Mouse (Mus musculus): ENCODE data around the gene Coro2b. TPM values are rescaled to one million over a fixed set of nuclear protein-coding genes. Genes with fewer than 3 reads are reported as not detected.
A peak's percentile ranks its signal among the peaks of the same experiment; 100 is the strongest.

Coro2b gene
- polyA plus RNA-seq, 1 experiment from 2014 or later: 26.2 TPM

DNA sequence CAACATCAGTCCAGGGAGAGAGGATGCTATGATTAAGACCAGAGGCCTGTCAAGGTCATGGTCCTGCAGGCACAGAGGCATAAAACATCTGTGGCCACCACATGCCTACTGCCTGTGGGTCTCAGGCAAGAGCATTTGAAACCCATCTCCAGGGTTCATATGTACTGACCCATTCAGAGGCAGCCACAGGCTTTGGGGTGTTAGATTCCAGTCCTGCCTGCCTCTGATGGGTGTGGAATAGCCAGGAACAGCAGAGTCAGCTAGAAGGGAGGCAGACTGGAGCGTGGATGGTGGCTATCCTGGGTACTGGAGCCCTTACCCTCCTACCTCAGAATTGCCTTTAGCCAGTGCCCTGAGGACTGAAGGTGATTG, 69.4 kb downstream of the Coro2b start:
- no peak for TF ChIP-seq CTCF (IDR thresholded peaks at IDR 0.05; ENCODE audit: low read depth)
- Histone ChIP-seq H3K36me3 (ENCODE audit: insufficient read depth) (no peaks in the 10 kb centered on the region), H3K4me2 (no peak overlapping the region), H3K4me3 (ENCODE audit: low read depth, low read length) (no peak overlapping the region), H3K4me1 (ENCODE audit: insufficient read depth) (no peaks in the 10 kb centered on the region), H3K9ac (no peak overlapping the region), H3K27ac (ENCODE audit: low read depth) (no peak overlapping the region), H3K27me3 (ENCODE audit: insufficient read depth, low read length) (no peaks in the 10 kb centered on the region), H3K9me3 (ENCODE audit: low read depth, low read length) (no peaks in the 10 kb centered on the region)
- ATAC-seq (ENCODE audit: insufficient read depth) (no peak), DNase-seq (no peak)
- 78% methylated on average over 1 of the region's 1 CpGs for WGBS

DNA sequence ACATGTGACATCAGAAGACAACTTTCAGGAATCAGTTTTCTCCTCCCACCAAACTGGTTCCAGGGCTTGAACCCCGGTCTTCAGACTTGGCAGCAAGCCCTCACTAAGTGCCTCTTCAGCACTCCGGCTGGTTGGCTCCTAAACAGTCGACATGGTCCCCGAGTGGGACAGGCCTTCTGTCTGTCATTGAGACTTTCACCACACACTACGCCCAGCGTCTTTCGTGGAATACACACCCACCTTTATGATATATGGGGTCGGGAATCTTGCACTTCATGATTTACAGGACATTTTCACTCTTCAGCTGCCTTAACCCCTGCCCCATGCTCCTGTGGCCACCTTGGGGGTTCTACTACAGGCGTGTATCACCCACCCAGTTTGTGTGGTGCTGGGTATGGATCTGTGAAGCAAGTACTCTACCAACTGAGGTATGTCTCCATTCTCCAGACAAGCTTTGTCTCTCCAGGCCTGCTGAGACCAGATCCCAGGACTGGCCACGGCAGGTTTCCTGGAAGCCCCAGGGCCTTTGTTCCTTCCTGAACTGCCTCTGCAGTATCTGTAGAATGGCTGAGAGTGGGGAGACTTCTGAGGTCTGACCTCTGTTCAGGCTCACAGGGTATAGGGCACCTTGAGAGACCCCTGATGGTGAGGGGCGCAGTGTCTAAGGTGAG, 70.0 kb downstream of the Coro2b start:
- no peak overlapping the region for H3K9ac ChIP-seq
- no peak for ATAC-seq (ENCODE audit: insufficient read depth)
- WGBS: 70% methylated on average over 11 of the region's 11 CpGs

GRCm38 (mm10) chr9:62466053-62466452, 70.8 kb downstream of the Coro2b start:
- no peak for TF ChIP-seq CTCF (IDR thresholded peaks at IDR 0.05; ENCODE audit: low read depth)
- H3K27me3 ChIP-seq (ENCODE audit: insufficient read depth, low read length): no peaks in the 10 kb centered on the region

More for the DNA sequence above, 70.0 kb downstream of the Coro2b start:
- no peak overlapping the region for H3K27ac ChIP-seq (ENCODE audit: low read depth)
- no peaks in the 10 kb centered on the region for H3K27me3 ChIP-seq (ENCODE audit: insufficient read depth, low read length)
- H3K4me3 ChIP-seq (ENCODE audit: low read depth, low read length): no peak overlapping the region
- no peak for TF ChIP-seq CTCF (IDR thresholded peaks at IDR 0.05; ENCODE audit: low read depth)
- H3K36me3 ChIP-seq (ENCODE audit: insufficient read depth): no peaks in the 10 kb centered on the region
- H3K9me3 ChIP-seq (ENCODE audit: low read depth, low read length): no peaks in the 10 kb centered on the region
- H3K4me1 ChIP-seq (ENCODE audit: insufficient read depth): no peaks in the 10 kb centered on the region
- no peak for DNase-seq
- H3K4me2 ChIP-seq: no peak overlapping the region

GRCm38 (mm10) chr9:62464727-62465126, 72.1 kb downstream of the Coro2b start:
- H3K36me3 ChIP-seq (ENCODE audit: insufficient read depth): no peaks in the 10 kb centered on the region
- no peaks in the 10 kb centered on the region for H3K27me3 ChIP-seq (ENCODE audit: insufficient read depth, low read length)
- H3K9ac ChIP-seq: no peak overlapping the region
- no peak for TF ChIP-seq CTCF (IDR thresholded peaks at IDR 0.05; ENCODE audit: low read depth)
- H3K9me3 ChIP-seq (ENCODE audit: low read depth, low read length): no peaks in the 10 kb centered on the region
- no peak overlapping the region for H3K27ac ChIP-seq (ENCODE audit: low read depth)
- WGBS: 76% methylated on average over 10 of the region's 10 CpGs
- no peaks in the 10 kb centered on the region for H3K4me1 ChIP-seq (ENCODE audit: insufficient read depth)
- DNase-seq (no peak), ATAC-seq (ENCODE audit: insufficient read depth) (no peak)
- H3K4me2 ChIP-seq: no peak overlapping the region
- no peak overlapping the region for H3K4me3 ChIP-seq (ENCODE audit: low read depth, low read length)

More at GRCm38 (mm10) chr9:62466053-62466452, 70.8 kb downstream of the Coro2b start:
- H3K9me3 ChIP-seq (ENCODE audit: low read depth, low read length): no peaks in the 10 kb centered on the region
- WGBS: 65% methylated on average over 8 of the region's 8 CpGs
- ATAC-seq (ENCODE audit: insufficient read depth) (0 out of 2 replicates have a peak, but pooled peaks have one; percentile 32), DNase-seq (no peak)
- H3K4me3 ChIP-seq (ENCODE audit: low read depth, low read length): no peak overlapping the region
- no peak overlapping the region for H3K9ac ChIP-seq
- H3K27ac ChIP-seq (ENCODE audit: low read depth): no peak overlapping the region
- H3K4me1 ChIP-seq (ENCODE audit: insufficient read depth): no peaks in the 10 kb centered on the region
- H3K36me3 ChIP-seq (ENCODE audit: insufficient read depth): no peaks in the 10 kb centered on the region
- no peak overlapping the region for H3K4me2 ChIP-seq

DNA sequence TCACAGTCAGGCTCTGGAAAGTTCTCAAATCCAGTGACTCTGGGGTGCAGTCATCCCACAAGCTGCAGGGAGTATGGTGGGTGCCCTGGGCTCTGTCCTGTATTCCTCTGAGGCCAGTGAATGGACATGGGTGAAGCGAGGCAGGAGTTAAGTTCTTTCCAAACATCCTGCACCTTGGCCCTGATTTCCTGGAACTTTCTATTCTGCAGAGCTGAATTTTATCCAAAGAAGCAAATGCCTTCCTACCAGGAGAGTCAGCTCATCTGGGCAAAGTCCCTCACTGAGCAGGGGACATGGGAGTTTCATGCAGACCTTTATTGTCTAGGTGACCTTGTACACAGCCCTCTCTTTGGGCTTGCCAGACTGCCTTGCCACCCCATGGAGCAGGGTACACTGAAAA, 75.1 kb downstream of the Coro2b start:
- WGBS: 64% methylated on average over 1 of the region's 1 CpGs
- Histone ChIP-seq H3K9me3 (ENCODE audit: low read depth, low read length) (no peaks in the 10 kb centered on the region), H3K36me3 (ENCODE audit: insufficient read depth) (no peaks in the 10 kb centered on the region), H3K9ac (no peak overlapping the region), H3K27me3 (ENCODE audit: insufficient read depth, low read length) (no peaks in the 10 kb centered on the region), H3K4me3 (ENCODE audit: low read depth, low read length) (no peak overlapping the region), H3K4me2 (no peak overlapping the region), H3K4me1 (ENCODE audit: insufficient read depth) (peaks cover 2% of the 10 kb centered on the region), H3K27ac (ENCODE audit: low read depth) (no peak overlapping the region)
- no peak for TF ChIP-seq CTCF (IDR thresholded peaks at IDR 0.05; ENCODE audit: low read depth)
- DNase-seq (no peak), ATAC-seq (ENCODE audit: insufficient read depth) (no peak)

GRCm38 (mm10) chr9:62461095-62461494, 75.7 kb downstream of the Coro2b start:
- no peaks in the 10 kb centered on the region for H3K27me3 ChIP-seq (ENCODE audit: insufficient read depth, low read length)
- no peaks in the 10 kb centered on the region for H3K36me3 ChIP-seq (ENCODE audit: insufficient read depth)
- no peak overlapping the region for H3K27ac ChIP-seq (ENCODE audit: low read depth)
- H3K9me3 ChIP-seq (ENCODE audit: low read depth, low read length): no peaks in the 10 kb centered on the region
- no peak overlapping the region for H3K4me3 ChIP-seq (ENCODE audit: low read depth, low read length)
- H3K4me1 ChIP-seq (ENCODE audit: insufficient read depth): peaks cover 3% of the 10 kb centered on the region
- H3K4me2 ChIP-seq: no peak overlapping the region
- H3K9ac ChIP-seq: no peak overlapping the region
- ATAC-seq (ENCODE audit: insufficient read depth): no peak
- WGBS: 75% methylated on average over 8 of the region's 8 CpGs
- TF ChIP-seq CTCF (IDR thresholded peaks at IDR 0.05; ENCODE audit: low read depth): no peak
- DNase-seq: no peak

DNA sequence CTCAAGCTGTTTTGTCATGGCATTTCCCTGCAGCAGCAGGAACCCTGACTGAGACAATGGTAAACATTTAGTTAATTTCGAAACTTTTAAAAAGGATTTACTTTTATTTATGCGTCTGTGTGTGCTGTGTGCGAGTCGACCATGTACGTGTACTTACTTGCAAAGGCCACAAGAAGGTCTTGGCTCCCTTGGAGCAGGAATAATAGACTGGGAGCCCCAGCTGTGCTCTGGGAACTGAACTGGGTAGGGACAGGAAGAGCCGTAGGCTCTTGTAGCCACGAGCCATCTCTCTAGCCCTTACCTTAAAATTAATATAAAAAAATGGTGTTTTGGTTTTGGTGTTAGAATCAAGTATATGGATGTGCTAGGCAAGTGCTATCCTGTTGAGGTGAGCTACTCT, 76.8 kb downstream of the Coro2b start:
- WGBS: 78% methylated on average over 7 of the region's 7 CpGs
- TF ChIP-seq CTCF (IDR thresholded peaks at IDR 0.05; ENCODE audit: low read depth): no peak
- Histone ChIP-seq H3K4me2 (no peak overlapping the region), H3K27ac (ENCODE audit: low read depth) (no peak overlapping the region), H3K9ac (no peak overlapping the region), H3K27me3 (ENCODE audit: insufficient read depth, low read length) (no peaks in the 10 kb centered on the region), H3K36me3 (ENCODE audit: insufficient read depth) (no peaks in the 10 kb centered on the region), H3K4me1 (ENCODE audit: insufficient read depth) (peaks cover 13% of the 10 kb centered on the region), H3K4me3 (ENCODE audit: low read depth, low read length) (no peak overlapping the region), H3K9me3 (ENCODE audit: low read depth, low read length) (no peaks in the 10 kb centered on the region)
- ATAC-seq (ENCODE audit: insufficient read depth) (no peak), DNase-seq (no peak)
